Mouse (Mus musculus) embryonic facial prominence, embryonic 10.5 days (tissue): ENCODE results near the gene Srf. TPM values are rescaled to one million over a fixed set of nuclear protein-coding genes. Genes with fewer than 3 reads are reported as not detected.

ENCODE experiments used
- DNase-seq: peaks from one replicate; pipeline ENCODE4 v3.0.0-alpha.2; 2017; ENCODE audit warnings: low spot score
- H3K27ac ChIP-seq: fragments of 300-500 bp; sonication (generic); replicated peaks from 2 replicates; pipeline ENCODE4 v1.5.1; 2016; ENCODE audit warnings: mild to moderate bottlenecking
- H3K27me3 ChIP-seq: fragments of 300-500 bp; sonication (generic); replicated peaks from 2 replicates; pipeline ENCODE4 v1.6.1; 2016; ENCODE audit warnings: low read depth, mild to moderate bottlenecking; ENCODE audit not compliant: poor library complexity, severe bottlenecking
- H3K36me3 ChIP-seq: fragments of 300-500 bp; sonication (generic); replicated peaks from 2 replicates; pipeline ENCODE4 v1.6.1; 2016; ENCODE audit warnings: mild to moderate bottlenecking, moderate library complexity
- H3K4me1 ChIP-seq: fragments of 300-500 bp; sonication (generic); 2 replicates; pipeline ENCODE4 v1.6.1; 2016
- H3K4me3 ChIP-seq: fragments of 300-500 bp; sonication (generic); 2 replicates; pipeline ENCODE4 v1.5.1; 2016; ENCODE audit warnings: mild to moderate bottlenecking, moderate library complexity
- H3K9me3 ChIP-seq: fragments of 300-500 bp; sonication (generic); 2 replicates; pipeline ENCODE4 v1.6.1; 2016; ENCODE audit warnings: mild to moderate bottlenecking
- WGBS: fragments of 180-500 bp; shearing (Covaris S2); methylation state at CpG from one replicate; pipeline ENCODE4 v1.1.7; 2016; 5-methylcytosine and 5-hydroxymethylcytosine counted together
- microRNA-seq: library from miRNA; unstranded; fragments of <30 nt; microRNA quantifications from one replicate; pipeline ENCODE4, GENCODE M21; 2017
- polyA plus RNA-seq: library from polyadenylated mRNA; unstranded; fragments of >200 nt; fragmentation: Nextera tagmentation; extraction: Ambion mirVana; gene quantifications from 2 replicates; pipeline ENCODE4 v1.2.1, GENCODE M21; 2016

The Srf gene
- polyA plus RNA-seq, 1 experiment from 2014 or later: 5.6 TPM

- 82% methylated on average over 14 of the region's 14 CpGs for WGBS
- H3K4me1 ChIP-seq: peaks cover 5% of the 10 kb centered on the region; the same call in 1 of the 2 replicates
- H3K27ac ChIP-seq: no peak overlapping the region
- H3K36me3 ChIP-seq: peaks cover 34% of the 10 kb centered on the region
- H3K4me3 ChIP-seq: no peak overlapping the region
- no peaks in the 10 kb centered on the region for H3K27me3 ChIP-seq
- DNase-seq: no peak
- H3K9me3 ChIP-seq: no peaks in the 10 kb centered on the region
Measured at GRCm38 (mm10) chr17:46503847-46504638, 51.9 kb downstream of the Srf start.

GRCm38 (mm10) chr17:46502775-46503174 lies 53.2 kb downstream of the Srf start:
- no peak for DNase-seq
- H3K36me3 ChIP-seq: peaks cover 44% of the 10 kb centered on the region
- H3K4me3 ChIP-seq: no peak overlapping the region
- H3K9me3 ChIP-seq: no peaks in the 10 kb centered on the region
- H3K27me3 ChIP-seq: no peaks in the 10 kb centered on the region
- 90% methylated on average over 2 of the region's 2 CpGs for WGBS
- peak overlapping the region; percentile 37; the same call in 1 of the 2 replicates for H3K27ac ChIP-seq
- H3K4me1 ChIP-seq: peaks cover 11% of the 10 kb centered on the region

Small RNAs within 50 kb of the gene (microRNA-seq; reads per million reads assigned to microRNA genes)
- not detected for gene Mir6976

Other genes with a start within 250 kb of the Srf start
- gene Abcc10, start 227.8 kb downstream of the Srf start, polyA plus RNA-seq: 6.3 and 6.6 TPM in 2 replicates
- 10.5 and 12.6 TPM in 2 replicates for gene Zfp318, start 172.4 kb downstream of the Srf start, polyA plus RNA-seq
- 0.77 TPM in 1 of 2 replicates, not detected in the other for gene Crip3, start 127.2 kb downstream of the Srf start, polyA plus RNA-seq
- gene Slc22a7, start 117.7 kb downstream of the Srf start, polyA plus RNA-seq: not detected in 2 replicates
- 0.67 and 0.80 TPM in 2 replicates for gene Ttbk1, start 68.5 kb downstream of the Srf start, polyA plus RNA-seq
- gene Dnph1, start 59.5 kb downstream of the Srf start, polyA plus RNA-seq: 79.9 and 81.6 TPM in 2 replicates
- gene Cul9, start 9.8 kb downstream of the Srf start, polyA plus RNA-seq: 5.2 and 6.1 TPM in 2 replicates
- gene Ptk7, start 73.3 kb upstream of the Srf start, polyA plus RNA-seq: 92.5 and 95.1 TPM in 2 replicates
- 29.0 and 32.0 TPM in 2 replicates for gene Klc4, start 89.8 kb upstream of the Srf start, polyA plus RNA-seq
- 124 and 142 TPM in 2 replicates for gene Mrpl2, start 90.1 kb upstream of the Srf start, polyA plus RNA-seq
- gene Cul7, start 94.2 kb upstream of the Srf start, polyA plus RNA-seq: 44.3 and 46.9 TPM in 2 replicates
- gene Rrp36, start 118.2 kb upstream of the Srf start, polyA plus RNA-seq: 61.4 and 68.9 TPM in 2 replicates
- 148 and 156 TPM in 2 replicates for gene Mea1, start 122.6 kb upstream of the Srf start, polyA plus RNA-seq
- 148 and 151 TPM in 2 replicates for gene Klhdc3, start 124.7 kb upstream of the Srf start, polyA plus RNA-seq
- gene Ppp2r5d, start 148.9 kb upstream of the Srf start, polyA plus RNA-seq: 142 and 149 TPM in 2 replicates
- gene Pex6, start 155.3 kb upstream of the Srf start, polyA plus RNA-seq: 22.3 and 22.9 TPM in 2 replicates
- 0.51 and 0.57 TPM in 2 replicates for gene Gnmt, start 173.0 kb upstream of the Srf start, polyA plus RNA-seq
- gene Cnpy3, start 196.0 kb upstream of the Srf start, polyA plus RNA-seq: 65.8 and 68.2 TPM in 2 replicates
- 0.62 and 1.6 TPM in 2 replicates for gene Ptcra, start 207.5 kb upstream of the Srf start, polyA plus RNA-seq
- gene 2310039H08Rik, start 216.5 kb upstream of the Srf start, polyA plus RNA-seq: 44.8 TPM in 2 replicates
- 222 and 236 TPM in 2 replicates for gene Rpl7l1, start 226.5 kb upstream of the Srf start, polyA plus RNA-seq